Mouse (Mus musculus): Measurements from ENCODE around the gene Apoc2.
A peak's percentile ranks its signal among the peaks of the same experiment; 100 is the strongest.

DNA sequence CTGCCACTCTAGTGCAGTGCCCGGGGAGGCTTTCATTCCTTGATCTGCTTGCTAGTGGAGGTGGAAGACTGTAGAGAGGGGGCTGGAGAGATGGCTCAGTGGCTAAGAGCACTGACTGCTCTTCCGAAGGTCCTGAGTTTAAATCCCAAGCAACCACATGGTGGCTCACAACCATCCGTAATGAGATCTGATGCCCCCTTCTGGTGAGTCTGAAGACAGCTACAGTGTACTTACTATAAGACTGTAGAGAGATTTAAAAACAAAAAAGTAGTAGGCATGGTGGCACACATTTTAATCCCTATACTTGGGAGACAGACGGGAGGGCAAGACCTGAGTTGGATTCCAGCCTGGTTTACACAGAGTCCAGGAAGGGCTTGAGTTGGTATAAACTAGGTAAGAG, 34.7 kb upstream of the Apoc2 start:
- TF ChIP-seq POLR2A (IDR thresholded peaks at IDR 0.05; ENCODE audit: insufficient read depth, low read length) (no peak), CTCF (IDR thresholded peaks at IDR 0.05; ENCODE audit: low read depth, low read length) (peak; percentile 19)

Measured in ES-Bruce4 (cell line).